Mouse (Mus musculus): ENCODE data around the gene Ap3m1.

- TF ChIP-seq CTCF (conservative IDR thresholded peaks at IDR 0.05 in 1 of 2, IDR thresholded peaks at IDR 0.05 in 1 of 2; ENCODE audit: low read depth in 2 of 2, low read length in 2 of 2) = no peak
- TF ChIP-seq ZMIZ1 (IDR thresholded peaks at IDR 0.05; ENCODE audit: low read depth, low read length) = no peak
- TF ChIP-seq POLR2A (IDR thresholded peaks at IDR 0.05; ENCODE audit: low read depth, low read length) = no peak
- no peak for TF ChIP-seq EP300 (IDR thresholded peaks at IDR 0.05; ENCODE audit: low read length)
- no peak for TF ChIP-seq UBTF (IDR thresholded peaks at IDR 0.05; ENCODE audit: low read depth, low read length)
- TF ChIP-seq JUND (conservative IDR thresholded peaks at IDR 0.05; ENCODE audit: low read depth, low read length) = no peak
- no peak for TF ChIP-seq RCOR1 (conservative IDR thresholded peaks at IDR 0.05; ENCODE audit: low read depth, low read length)
- no peak for TF ChIP-seq POLR2AphosphoS2 (IDR thresholded peaks at IDR 0.05; ENCODE audit: low read depth, low read length)
- TF ChIP-seq CHD2 (IDR thresholded peaks at IDR 0.05; ENCODE audit: low read length) = no peak
- TF ChIP-seq TCF12 (IDR thresholded peaks at IDR 0.05; ENCODE audit: low read depth, low read length) = no peak
- no peak for TF ChIP-seq KAT2A (IDR thresholded peaks at IDR 0.05; ENCODE audit: insufficient replicate concordance, low read length)
- no peak for TF ChIP-seq E2F4 (IDR thresholded peaks at IDR 0.05; ENCODE audit: insufficient replicate concordance, low read depth, low read length)
- TF ChIP-seq USF1 (IDR thresholded peaks at IDR 0.05; ENCODE audit: low read depth, low read length) = no peak
- no peak for TF ChIP-seq BHLHE40 (IDR thresholded peaks at IDR 0.05; ENCODE audit: low read depth, low read length)
Observed at GRCm38 (mm10) chr14:21096689-21097088, 44.4 kb upstream of the Ap3m1 start.
